ENCODE assay signal across 19 mouse cellular contexts in the genomic region with DNA sequence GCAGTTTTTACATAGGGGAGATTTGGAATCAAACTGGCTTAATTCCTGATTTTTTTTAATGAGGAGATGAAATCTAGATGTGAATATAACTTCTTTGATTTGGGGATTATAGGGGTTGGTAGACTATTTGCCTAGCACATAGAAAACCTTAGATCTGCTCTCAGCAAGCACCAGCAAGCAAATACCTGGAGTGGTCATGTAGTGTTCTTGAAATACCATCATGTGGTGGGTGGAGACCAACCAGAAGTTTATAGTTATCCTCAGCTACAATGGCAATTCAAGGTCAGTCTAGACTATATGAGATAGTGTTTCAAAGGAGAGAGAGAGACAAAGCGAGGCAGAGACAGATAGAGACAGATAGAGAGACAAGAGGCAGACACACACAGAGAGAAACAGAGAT.
"Had no signal": no experiment of that assay in that cellular context is flagged by ENCODE, and none has a peak within 500 bp of the region (broad histone marks: within the 10 kb centered on the region; RNA-seq: fewer than 3 reads in every experiment).

No protein-coding gene starts in this region.

- H3K4me1 ChIP-seq: limb, embryonic 15.5 days; midbrain, embryonic 13.5 days; neural tube, embryonic 13.5 days; neural tube, embryonic 15.5 days had no signal

- H3K36me3 ChIP-seq: limb, embryonic 15.5 days; liver, embryonic 12.5 days; midbrain, embryonic 13.5 days; neural tube, embryonic 13.5 days; neural tube, embryonic 15.5 days had no signal

- H3K4me3 ChIP-seq: limb, embryonic 15.5 days; liver, embryonic 12.5 days; megakaryocyte, embryonic 14.5 days; midbrain, embryonic 13.5 days; myocyte; neural tube, embryonic 13.5 days; neural tube, embryonic 15.5 days had no signal

- H3K27me3 ChIP-seq: limb, embryonic 15.5 days; liver, embryonic 12.5 days; megakaryocyte, embryonic 14.5 days; midbrain, embryonic 13.5 days; neural tube, embryonic 13.5 days; neural tube, embryonic 15.5 days had no signal

- H3K4me2 ChIP-seq: limb, embryonic 15.5 days; liver, embryonic 12.5 days; midbrain, embryonic 11.5 days; midbrain, embryonic 13.5 days; neural tube, embryonic 13.5 days; neural tube, embryonic 15.5 days had no signal

- H3K9me3 ChIP-seq: limb, embryonic 15.5 days; liver, embryonic 12.5 days; megakaryocyte, embryonic 14.5 days; midbrain, embryonic 13.5 days; neural tube, embryonic 13.5 days; neural tube, embryonic 15.5 days had no signal

- H3K9ac ChIP-seq: limb, embryonic 15.5 days; liver, embryonic 12.5 days; liver, embryonic 14.5 days; midbrain, embryonic 13.5 days; neural tube, embryonic 13.5 days; neural tube, embryonic 15.5 days had no signal

- ATAC-seq: liver, embryonic 12.5 days; midbrain, embryonic 13.5 days; midbrain, embryonic 16.5 days had no signal

- H3K27ac ChIP-seq: limb, embryonic 15.5 days; liver, embryonic 12.5 days; liver, embryonic 14.5 days; macrophage; midbrain, embryonic 13.5 days; neural tube, embryonic 13.5 days; neural tube, embryonic 15.5 days had no signal

- DNase-seq: retina, postnatal 1 day; right cerebral cortex, adult 18-20 months; right cerebral cortex, postnatal 25 days; right cerebral cortex, postnatal 4 days; spleen, adult 18-20 months; thymus, adult 18-20 months; thymus, postnatal 14 days; thymus, postnatal 4 days had no signal
